Mouse (Mus musculus): Measurements from ENCODE around the gene Homer2. TPM values are rescaled to one million over a fixed set of nuclear protein-coding genes. Genes with fewer than 3 reads are reported as not detected.

Homer2 gene
- total and polyA plus RNA-seq, 3 experiments: 0.08 TPM; not detected in 2

- Histone ChIP-seq H3K4me1 (ENCODE audit: control insufficient read depth in 1 of 2, insufficient read depth in 2 of 2) (peaks cover 3 to 10% of the 10 kb centered on the region in 2 experiments; a peak in 3 of 4 replicates), H3K27ac (ENCODE audit: insufficient read depth, low read depth) (no peak overlapping the region), H3K9ac (ENCODE audit: insufficient read depth, low read depth) (no peak overlapping the region), H3K4me3 (replicated peaks in 1 of 3; ENCODE audit: low read depth in 2 of 3, low read length in 2 of 3, poor library complexity in 1 of 3) (no peak overlapping the region), H3K9me3 (replicated peaks; ENCODE audit: low read length) (no peaks in the 10 kb centered on the region), H3K36me3 (replicated peaks in 1 of 2; ENCODE audit: control insufficient read depth in 1 of 2, insufficient read depth in 1 of 2, low read length in 1 of 2) (no peaks in the 10 kb centered on the region), H3K27me3 (replicated peaks) (peaks cover 9% of the 10 kb centered on the region), H3K79me2 (replicated peaks; ENCODE audit: control insufficient read depth, extremely low read depth, insufficient read depth, poor library complexity, severe bottlenecking) (no peaks in the 10 kb centered on the region), H3K4me2 (ENCODE audit: insufficient read depth, low read depth, poor library complexity, severe bottlenecking) (no peak overlapping the region)
- in situ Hi-C loops (cut with MboI; ENCODE audit: low pct_ligation_motif_present, low pct_unique_long_range_greater_than_20kb, low sequenced_read_pairs) (no loop called here), dilution Hi-C loops (cut with MboI; ENCODE audit: extremely low pct_ligation_motif_present, extremely low pct_unique_long_range_greater_than_20kb, low sequenced_read_pairs) (no loop called here)
- TF ChIP-seq MAZ (IDR thresholded peaks at IDR 0.05; ENCODE audit: low read depth, low read length): no peak
- TF ChIP-seq MEF2A (IDR thresholded peaks at IDR 0.05; ENCODE audit: borderline replicate concordance, low read depth, low read length): no peak
- no peak for TF ChIP-seq RCOR1 (conservative IDR thresholded peaks at IDR 0.05; ENCODE audit: low read depth, low read length)
- TF ChIP-seq MAFK (IDR thresholded peaks at IDR 0.05; ENCODE audit: insufficient replicate concordance, low read length): no peak
- no peak for TF ChIP-seq ZMIZ1 (IDR thresholded peaks at IDR 0.05; ENCODE audit: low read depth, low read length)
- TF ChIP-seq MXI1 (IDR thresholded peaks at IDR 0.05; ENCODE audit: low read depth, low read length): no peak
- TF ChIP-seq CTCF (conservative IDR thresholded peaks at IDR 0.05 in 1 of 2, IDR thresholded peaks at IDR 0.05 in 1 of 2; ENCODE audit: low read depth in 2 of 2, low read length in 2 of 2): no peak
- TF ChIP-seq POLR2AphosphoS2 (IDR thresholded peaks at IDR 0.05; ENCODE audit: low read depth, low read length): no peak
- no peak for TF ChIP-seq E2F4 (IDR thresholded peaks at IDR 0.05; ENCODE audit: insufficient replicate concordance, low read depth, low read length)
- no peak for TF ChIP-seq KAT2A (IDR thresholded peaks at IDR 0.05; ENCODE audit: insufficient replicate concordance, low read length)
- no peak for TF ChIP-seq CHD2 (IDR thresholded peaks at IDR 0.05; ENCODE audit: low read length)
- TF ChIP-seq UBTF (IDR thresholded peaks at IDR 0.05; ENCODE audit: low read depth, low read length): no peak
- no peak for TF ChIP-seq USF1 (IDR thresholded peaks at IDR 0.05; ENCODE audit: low read depth, low read length)
- no peak for TF ChIP-seq SIN3A (IDR thresholded peaks at IDR 0.05; ENCODE audit: low read length)
- no peak for TF ChIP-seq MYC (IDR thresholded peaks at IDR 0.05; ENCODE audit: low read depth, low read length)
- no peak for TF ChIP-seq ETS1 (conservative IDR thresholded peaks at IDR 0.05; ENCODE audit: low read depth, low read length)
- TF ChIP-seq JUN (IDR thresholded peaks at IDR 0.05; ENCODE audit: insufficient read depth, low read depth, low read length): no peak
- no peak for DNase-seq (ENCODE audit: extremely low read depth)
Measured at GRCm38 (mm10) chr7:81732183-81733089, 25.1 kb upstream of the Homer2 start.

DNA sequence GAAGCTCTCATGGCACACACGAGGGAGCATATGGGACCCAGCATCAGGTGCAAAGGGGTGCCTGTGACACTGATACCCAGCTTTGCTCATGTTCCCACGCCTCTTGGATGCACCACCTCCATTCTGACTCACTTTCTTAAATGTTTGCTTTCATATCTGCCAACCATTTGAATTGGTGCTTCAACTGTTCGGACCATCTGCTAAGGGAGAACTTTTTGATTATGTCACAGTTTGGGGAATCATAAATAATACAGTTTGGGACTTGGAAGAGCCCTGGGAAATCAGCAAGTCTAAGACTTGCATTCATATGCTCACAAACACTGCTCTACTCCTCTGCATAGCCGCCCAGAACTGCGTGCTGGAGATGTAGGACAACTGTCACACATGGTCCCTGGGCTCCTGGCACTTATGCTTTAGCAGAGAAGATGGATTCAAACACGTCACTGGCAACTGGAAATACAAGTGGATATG lies 23.9 kb upstream of the Homer2 start:
- Histone ChIP-seq H3K27ac (ENCODE audit: insufficient read depth, low read depth) (no peak overlapping the region), H3K9ac (ENCODE audit: insufficient read depth, low read depth) (no peak overlapping the region)
- no peak for DNase-seq (ENCODE audit: extremely low read depth)

More for the DNA sequence above, 23.9 kb upstream of the Homer2 start:
- dilution Hi-C loops (cut with MboI; ENCODE audit: extremely low pct_ligation_motif_present, extremely low pct_unique_long_range_greater_than_20kb, low sequenced_read_pairs) (no loop called here), in situ Hi-C loops (cut with MboI; ENCODE audit: low pct_ligation_motif_present, low pct_unique_long_range_greater_than_20kb, low sequenced_read_pairs) (no loop called here)
- no peaks in the 10 kb centered on the region for H3K36me3 ChIP-seq (replicated peaks in 1 of 2; ENCODE audit: control insufficient read depth in 1 of 2, insufficient read depth in 1 of 2, low read length in 1 of 2)
- peaks cover 3 to 17% of the 10 kb centered on the region in 2 experiments for H3K4me1 ChIP-seq (ENCODE audit: control insufficient read depth in 1 of 2, insufficient read depth in 2 of 2)
- H3K79me2 ChIP-seq (replicated peaks; ENCODE audit: control insufficient read depth, extremely low read depth, insufficient read depth, poor library complexity, severe bottlenecking): no peaks in the 10 kb centered on the region
- peaks cover 2% of the 10 kb centered on the region for H3K27me3 ChIP-seq (replicated peaks)
- H3K4me3 ChIP-seq (replicated peaks in 1 of 3; ENCODE audit: low read depth in 2 of 3, low read length in 2 of 3, poor library complexity in 1 of 3): no peak overlapping the region
- TF ChIP-seq ZC3H11A (IDR thresholded peaks at IDR 0.05; ENCODE audit: low read depth, low read length) (no peak), HCFC1 (IDR thresholded peaks at IDR 0.05; ENCODE audit: low read depth, low read length) (no peak), UBTF (IDR thresholded peaks at IDR 0.05; ENCODE audit: low read depth, low read length) (no peak), E2F4 (IDR thresholded peaks at IDR 0.05; ENCODE audit: insufficient replicate concordance, low read depth, low read length) (no peak)
- no peaks in the 10 kb centered on the region for H3K9me3 ChIP-seq (replicated peaks; ENCODE audit: low read length)
- no peak overlapping the region for H3K4me2 ChIP-seq (ENCODE audit: insufficient read depth, low read depth, poor library complexity, severe bottlenecking)
